Mouse (Mus musculus) kidney, adult 18-20 months (tissue): ENCODE results near the gene Grip1.

Experiments
- DNase-seq: peaks from one replicate; pipeline ENCODE4 v3.0.0; 2021

Gene Grip1

DNA sequence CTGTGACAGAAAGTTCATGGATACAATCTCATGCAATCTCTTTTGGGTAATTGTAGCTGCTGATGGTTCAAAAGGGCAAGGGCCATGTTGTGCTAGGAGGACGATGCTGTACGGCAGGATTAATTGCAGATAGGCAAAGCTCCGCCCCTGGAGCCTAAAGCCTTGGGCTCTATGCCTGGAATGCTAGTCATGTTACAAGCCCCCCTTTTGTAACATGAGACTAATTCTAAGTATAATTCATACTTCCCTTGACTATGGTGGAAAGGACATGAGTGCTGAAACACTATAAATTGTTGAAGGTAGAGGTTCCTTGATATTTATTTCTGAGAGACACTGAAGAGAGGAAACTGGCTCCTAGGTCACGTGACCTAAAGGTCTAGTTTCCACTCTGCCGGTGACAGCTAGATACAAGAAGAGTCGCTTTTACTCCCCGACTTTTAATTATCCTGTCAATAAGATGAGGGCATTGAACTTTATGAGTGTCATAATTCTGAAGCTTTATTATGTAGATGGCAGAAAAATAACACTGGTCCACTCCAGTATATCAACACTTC is 399.0 kb downstream of the Grip1 start:
- DNase-seq, result no peak

GRCm38 (mm10) chr10:119867726-119868125 is 414.1 kb downstream of the Grip1 start:
- DNase-seq, result no peak

GRCm38 (mm10) chr10:119868995-119869579 is 415.5 kb downstream of the Grip1 start:
- DNase-seq, result no peak

DNA sequence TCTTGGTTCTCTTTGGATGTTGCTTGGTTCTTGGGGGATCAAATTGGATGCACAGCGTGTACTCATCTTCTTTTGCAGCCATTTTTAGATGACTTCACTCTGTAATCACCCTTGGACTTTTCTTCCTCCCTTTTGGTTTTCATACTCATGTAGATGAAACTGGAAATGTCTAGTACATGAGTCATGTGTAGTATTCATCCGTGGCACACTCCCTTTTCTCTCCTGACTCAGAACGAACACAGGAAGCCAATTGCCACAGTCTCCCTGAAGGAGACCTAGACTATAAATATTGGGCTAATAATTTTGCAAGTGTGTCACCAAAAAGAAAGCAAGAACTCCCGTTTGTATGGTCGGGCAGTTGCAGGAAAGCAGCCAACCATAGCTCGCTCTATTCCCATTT is 423.1 kb downstream of the Grip1 start:
- no peak for DNase-seq

DNA sequence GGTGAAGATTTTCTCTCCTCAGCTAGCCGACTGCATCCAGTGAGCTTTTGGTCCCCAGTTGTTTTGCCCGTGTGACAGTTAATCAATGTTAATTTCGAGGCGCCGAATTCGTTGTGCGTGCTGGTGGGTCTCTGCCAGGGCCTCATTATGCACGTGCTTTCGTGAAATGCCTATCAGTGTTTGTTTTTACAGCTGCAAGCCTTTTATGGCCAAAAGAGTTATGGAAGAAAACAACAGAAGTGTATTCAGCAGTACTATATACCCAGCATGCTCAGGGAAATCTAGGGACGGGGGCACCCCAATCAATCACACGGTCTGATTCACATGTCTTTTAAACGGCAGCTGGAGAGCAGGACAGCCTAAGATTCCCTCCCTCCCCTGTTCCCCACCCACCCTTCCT is 424.7 kb downstream of the Grip1 start:
- DNase-seq, result no peak

- DNase-seq, result no peak
Measured at GRCm38 (mm10) chr10:119884591-119884990, 431.0 kb downstream of the Grip1 start.

DNA sequence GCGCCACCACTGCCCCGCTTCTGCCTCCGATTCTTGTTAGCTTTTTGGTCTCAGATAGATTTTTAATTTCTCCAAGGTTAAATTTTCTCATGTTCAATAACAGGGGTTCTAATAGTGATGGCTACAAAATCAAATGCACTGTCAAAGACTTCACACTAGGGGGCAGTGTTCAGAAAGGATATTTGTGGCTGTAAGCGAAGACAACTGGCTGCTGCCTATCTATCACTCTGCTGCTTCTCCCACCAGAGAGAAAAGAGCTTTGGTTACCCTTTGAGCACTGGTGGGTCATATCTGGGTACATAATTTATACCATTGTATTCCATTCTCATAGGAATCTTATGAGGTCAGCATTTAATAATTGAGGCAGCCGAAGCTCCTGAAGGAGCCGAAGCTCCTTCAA is 431.9 kb downstream of the Grip1 start:
- no peak for DNase-seq

DNA sequence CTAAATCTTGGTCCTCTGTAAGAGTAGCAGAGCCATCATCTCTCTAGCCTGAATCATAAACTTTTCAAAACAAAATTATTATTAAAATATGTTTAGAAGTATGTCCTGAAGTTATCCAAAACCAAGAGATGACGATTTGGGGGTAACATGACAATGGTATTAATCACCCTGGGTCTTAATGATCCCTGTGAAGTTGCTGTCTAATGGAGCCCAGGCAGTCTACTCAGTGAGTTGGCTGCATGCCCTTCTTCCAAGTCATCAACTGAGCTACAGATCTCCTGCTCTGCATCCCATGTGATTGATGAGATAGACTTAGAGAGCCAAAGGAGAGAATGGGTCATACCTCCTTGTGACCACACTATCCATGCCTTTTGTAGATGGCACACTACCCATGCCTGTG is 433.1 kb downstream of the Grip1 start:
- no peak for DNase-seq

DNA sequence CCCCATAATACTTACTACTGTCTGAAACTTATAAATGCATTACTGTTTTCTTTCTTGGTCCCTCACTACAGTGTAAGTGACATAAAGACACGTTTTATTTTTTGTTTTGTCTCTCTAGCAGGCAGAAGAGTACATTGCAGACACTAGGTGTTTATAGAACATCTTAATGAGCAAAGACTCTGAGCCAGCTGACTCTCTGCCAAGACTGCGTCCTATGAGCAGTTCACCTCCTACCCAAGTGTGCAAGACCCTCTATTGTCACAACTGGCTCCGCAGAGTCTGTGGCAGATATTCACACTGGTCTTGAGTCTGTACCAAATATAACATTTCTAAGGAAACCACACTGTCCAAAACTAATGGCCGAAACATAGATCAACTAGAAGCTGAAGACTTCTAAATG is 449.1 kb downstream of the Grip1 start:
- no peak for DNase-seq

DNA sequence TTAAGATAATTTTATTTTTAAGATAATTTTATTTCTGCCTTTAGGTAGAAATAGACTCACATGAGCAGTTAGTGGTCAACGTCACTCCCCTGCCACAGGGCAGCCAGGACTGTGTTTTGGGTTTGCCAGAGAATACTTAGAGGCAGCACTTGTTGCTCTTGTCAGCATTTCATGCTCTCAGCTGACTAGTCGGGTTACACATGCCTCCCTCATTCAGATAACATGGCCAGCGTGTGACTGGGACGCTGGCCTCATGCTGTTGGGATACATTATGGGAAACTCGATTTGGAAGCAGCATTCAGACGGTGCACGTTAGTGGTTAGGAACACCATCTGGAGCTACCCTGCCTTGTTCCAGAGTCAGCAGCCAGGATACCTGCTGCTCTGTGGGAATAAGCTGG is 453.2 kb downstream of the Grip1 start:
- DNase-seq, result no peak

GRCm38 (mm10) chr10:119917995-119918394 is 464.4 kb downstream of the Grip1 start:
- DNase-seq, result no peak

GRCm38 (mm10) chr10:119927963-119928362 is 474.3 kb downstream of the Grip1 start:
- no peak for DNase-seq

DNA sequence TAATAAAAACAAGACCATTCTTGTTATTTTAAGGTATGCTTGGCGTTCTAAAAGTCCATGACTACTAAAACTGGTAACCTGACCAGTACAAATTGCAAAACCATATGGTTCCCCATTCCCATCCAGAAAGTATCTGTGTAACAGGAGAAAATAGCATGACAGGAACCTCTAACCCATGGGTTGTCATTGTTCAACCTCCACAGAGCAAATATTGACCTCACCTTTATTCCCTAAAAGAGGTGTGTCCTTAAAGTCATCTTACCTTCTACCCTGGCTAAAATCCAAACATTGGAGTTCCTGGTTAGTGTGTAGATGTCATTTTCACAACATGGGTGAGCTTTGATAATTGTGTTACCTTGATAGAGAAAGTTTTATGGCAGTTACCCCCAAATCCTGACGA is 475.3 kb downstream of the Grip1 start:
- DNase-seq, result no peak

- DNase-seq, result no peak
Measured at GRCm38 (mm10) chr10:119932794-119933193, 479.2 kb downstream of the Grip1 start.

GRCm38 (mm10) chr10:119933362-119933761 is 479.7 kb downstream of the Grip1 start:
- no peak for DNase-seq

- no peak for DNase-seq
Measured at GRCm38 (mm10) chr10:119935231-119935630, 481.6 kb downstream of the Grip1 start.

DNA sequence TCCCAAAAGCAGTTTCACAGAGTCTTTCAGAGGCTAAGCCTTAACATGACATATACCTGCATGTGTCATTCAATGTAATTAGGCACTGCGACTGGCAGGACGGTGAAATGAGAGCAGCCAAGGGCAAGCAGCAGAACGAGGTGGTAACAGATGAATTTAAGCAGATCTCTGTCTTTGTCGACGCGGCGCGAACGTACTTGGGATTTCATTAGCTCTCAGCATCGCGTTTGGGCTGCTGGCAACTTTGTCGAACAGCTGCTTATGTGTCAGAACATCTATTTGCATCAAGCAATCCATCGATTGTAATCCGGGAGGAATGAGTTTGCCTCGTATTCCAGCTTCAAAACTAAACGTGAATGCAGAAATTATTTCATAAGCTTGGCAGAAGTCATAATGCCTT is 483.9 kb downstream of the Grip1 start:
- DNase-seq, result no peak

DNA sequence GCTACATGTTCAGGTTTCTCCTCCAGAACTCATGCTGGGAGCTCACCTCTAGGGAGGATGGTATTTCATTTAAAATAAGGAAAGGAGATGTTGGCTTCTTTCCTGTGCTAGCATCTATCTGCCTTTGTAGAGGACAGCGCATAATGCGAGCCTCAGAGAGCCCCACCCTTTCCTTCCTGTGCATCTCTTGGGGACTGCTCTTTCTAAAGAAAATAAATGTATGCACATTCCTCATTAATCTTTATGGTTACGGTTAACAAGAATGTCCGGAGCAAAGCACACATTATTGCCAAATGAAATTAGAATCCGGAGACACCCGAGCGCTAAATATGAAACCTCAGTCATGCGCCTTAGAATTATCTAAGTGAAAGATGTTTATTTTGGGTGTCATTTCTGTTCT is 490.3 kb downstream of the Grip1 start:
- no peak for DNase-seq

DNA sequence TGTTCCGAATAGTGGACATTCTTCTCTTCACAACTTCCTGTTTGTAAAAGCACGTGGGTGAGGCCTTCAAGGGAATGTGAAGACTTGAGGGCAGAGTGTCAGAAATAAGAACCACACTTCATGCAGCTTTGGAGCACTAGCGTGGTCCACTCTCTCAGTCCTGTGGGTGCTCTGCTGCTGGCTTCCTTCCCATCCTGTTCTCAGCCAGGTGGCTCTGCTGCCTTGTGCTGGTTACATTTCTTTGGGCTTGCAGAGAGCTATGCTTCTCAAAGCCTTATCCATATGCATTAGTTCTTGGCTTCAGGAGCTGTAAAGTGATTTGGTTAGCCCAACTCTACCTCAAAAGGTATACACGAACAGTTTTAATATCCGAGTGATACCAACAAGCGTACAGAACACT is 497.8 kb downstream of the Grip1 start:
- no peak for DNase-seq

DNA sequence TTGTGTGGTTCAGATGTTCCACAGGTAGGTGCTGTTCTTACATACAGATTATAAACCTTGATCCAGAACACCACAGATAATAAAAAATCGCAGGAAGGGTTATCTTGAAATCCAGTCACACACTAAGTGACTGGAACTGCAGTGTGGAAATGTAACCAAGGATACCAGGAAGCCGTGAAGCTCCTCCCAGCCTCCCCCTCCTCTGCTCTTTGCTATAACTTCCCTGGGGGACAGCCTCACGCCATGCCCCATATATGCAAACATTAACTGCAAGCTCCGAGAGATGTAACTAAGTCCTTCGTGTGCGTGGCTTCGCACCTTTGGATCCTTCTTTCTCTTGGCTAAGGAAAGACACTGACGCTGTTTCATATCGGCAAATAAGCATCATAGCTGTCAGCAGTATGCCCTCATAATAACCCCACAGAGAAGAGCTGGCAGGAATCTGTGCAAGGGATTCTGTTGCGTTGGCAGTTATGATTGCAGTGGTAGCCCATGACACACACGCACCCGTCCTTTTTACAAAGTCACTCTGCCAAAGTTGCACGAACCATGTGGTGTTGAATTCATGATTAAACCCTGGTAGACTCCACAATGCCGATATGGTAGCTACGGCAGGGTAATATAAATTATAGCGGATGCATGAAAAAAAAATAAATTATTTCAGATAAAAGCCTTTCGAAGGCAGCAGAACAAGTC is 503.8 kb downstream of the Grip1 start:
- no peak for DNase-seq

DNA sequence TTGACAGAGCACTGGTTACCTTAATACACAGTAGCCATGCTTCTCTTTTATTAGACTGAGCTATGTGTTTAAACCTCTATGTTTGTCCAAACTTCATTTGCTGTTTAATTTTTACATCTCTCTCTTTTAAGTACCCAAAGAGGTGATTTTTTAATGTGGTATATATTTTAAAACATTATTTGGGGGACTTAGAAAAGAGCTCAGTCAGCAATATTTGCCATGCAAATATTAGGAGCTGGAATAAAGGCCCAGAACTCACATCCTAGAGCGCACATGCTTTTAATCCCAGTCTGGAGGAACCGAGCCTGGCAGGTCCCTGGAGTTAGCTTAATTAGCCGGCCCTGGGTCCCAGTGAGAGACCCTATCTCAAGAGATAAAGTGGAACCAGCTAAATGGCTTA is 507.3 kb downstream of the Grip1 start:
- DNase-seq, result no peak

GRCm38 (mm10) chr10:119966321-119966720 is 512.7 kb downstream of the Grip1 start:
- DNase-seq, result no peak

GRCm38 (mm10) chr10:119979396-119979795 is 525.8 kb downstream of the Grip1 start:
- DNase-seq, result no peak

DNA sequence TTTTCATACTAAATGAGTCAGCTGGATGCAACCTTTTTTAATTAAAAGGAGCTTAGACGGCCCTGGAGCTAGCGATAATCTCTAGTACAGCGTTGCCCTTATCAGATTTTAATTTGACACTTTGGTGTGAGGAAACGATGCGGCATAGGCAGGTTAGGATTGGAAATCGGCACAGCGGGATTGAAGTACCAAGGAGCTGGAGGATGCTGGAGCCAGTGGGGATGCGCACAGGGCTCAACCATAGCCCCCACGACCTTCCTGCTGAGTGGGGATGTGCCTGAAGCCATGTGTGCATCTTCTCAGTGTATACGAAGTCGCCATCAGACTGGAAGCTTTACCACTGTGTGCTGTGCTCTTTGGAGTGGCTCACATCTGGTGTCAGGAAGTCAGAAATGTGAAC is 526.4 kb downstream of the Grip1 start:
- no peak for DNase-seq

DNA sequence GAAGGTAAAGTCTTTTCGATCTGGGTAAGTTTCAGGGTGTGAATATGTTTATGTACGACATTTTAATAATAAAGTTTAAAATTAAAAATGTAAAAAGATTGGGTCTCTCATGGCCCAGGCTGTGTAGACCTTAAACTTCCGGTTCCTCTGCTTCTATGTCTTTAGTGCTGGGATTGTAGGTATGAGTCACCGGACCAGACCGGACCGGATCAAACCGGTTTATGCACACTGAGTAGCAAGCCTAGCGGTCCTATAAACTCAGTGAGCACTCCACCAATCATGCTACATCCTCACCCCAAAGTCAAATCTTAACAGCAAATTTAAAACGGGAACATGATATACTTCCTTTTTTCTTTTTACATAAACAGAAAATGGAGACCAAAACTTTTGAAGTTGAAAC is 530.7 kb downstream of the Grip1 start:
- DNase-seq, result no peak
